Mouse (Mus musculus) left cerebral cortex, postnatal 4 days (tissue): ENCODE results near the gene Polr1e. TPM values are rescaled to one million over a fixed set of nuclear protein-coding genes. Genes with fewer than 3 reads are reported as not detected.
A peak's percentile ranks its signal among the peaks of the same experiment; 100 is the strongest.
"Not testable (repeated sequence)": the region's sequence is repeated elsewhere in the genome, so short reads cannot be mapped to it uniquely, and the experiment has no call there.

Source experiments
- DNase-seq: peaks from one replicate; pipeline ENCODE4 v3.0.0-alpha.2; 2022
- intact Hi-C: fragments of 180-260 bp; cut with DNase I; formaldehyde crosslinking; loops from one replicate; pipeline ENCODE4 v1.15.1; 2025
- total RNA-seq, 2 experiments: library from RNA; stranded (reverse); gene quantifications; 2 replicates each; pipeline ENCODE4 v1.2.3; 2021

The Polr1e gene
- total RNA-seq, 2 experiments from 2014 or later, result 21.0 to 22.6 TPM

DNA sequence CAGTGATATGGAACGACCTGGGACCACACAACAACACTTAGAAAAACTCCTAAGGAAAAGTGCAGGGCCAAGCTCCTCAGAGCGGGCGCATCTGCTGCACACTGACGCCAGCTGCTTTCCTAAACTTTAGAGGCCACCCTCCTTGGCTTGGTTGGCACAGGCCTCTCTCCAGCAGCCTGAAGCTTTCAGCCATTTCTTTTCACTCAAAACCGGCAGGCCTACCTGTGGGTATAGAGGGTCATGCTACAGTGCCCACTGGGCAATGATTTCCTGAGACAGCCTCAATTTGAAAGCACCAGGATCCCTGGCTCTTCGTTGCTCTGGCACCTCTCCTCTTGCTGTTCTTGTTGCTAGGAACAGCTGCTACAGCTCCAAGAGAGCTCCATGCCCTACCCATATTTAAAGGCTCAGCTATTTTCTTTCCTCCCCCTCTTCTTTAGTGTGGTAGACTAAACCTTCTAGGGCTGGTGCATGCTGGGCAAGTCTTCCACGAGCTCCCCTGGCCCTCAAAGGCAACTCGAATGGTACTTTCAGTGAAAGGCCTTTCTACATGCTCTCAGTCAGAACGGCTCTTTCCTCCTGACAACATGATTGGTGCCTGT is 29.0 kb downstream of the Polr1e start:
- peak; percentile 70 for DNase-seq

DNA sequence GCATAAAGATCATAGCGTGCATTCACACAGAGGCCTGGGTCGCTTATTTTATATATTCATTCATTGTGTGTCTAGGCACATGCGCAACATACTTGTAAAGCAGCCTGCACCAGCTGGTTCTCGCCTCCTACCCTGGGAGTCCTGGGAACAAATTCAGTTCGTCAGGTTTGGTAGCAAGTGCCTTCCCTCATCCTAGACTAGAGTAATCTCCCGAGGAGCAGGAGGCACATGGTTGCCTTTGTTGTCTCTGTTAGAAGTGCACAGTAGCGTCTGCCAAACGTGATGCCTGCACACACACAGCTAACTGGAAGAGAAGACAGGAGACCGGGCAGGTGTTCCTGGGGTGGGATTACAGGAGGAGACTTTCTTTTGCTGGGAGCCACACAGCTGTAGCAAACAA is 29.6 kb downstream of the Polr1e start:
- intact Hi-C loops, result no loop called here
- peak; percentile 30 for DNase-seq

More for the DNA sequence above, 29.0 kb downstream of the Polr1e start:
- intact Hi-C loops, result no loop called here

DNA sequence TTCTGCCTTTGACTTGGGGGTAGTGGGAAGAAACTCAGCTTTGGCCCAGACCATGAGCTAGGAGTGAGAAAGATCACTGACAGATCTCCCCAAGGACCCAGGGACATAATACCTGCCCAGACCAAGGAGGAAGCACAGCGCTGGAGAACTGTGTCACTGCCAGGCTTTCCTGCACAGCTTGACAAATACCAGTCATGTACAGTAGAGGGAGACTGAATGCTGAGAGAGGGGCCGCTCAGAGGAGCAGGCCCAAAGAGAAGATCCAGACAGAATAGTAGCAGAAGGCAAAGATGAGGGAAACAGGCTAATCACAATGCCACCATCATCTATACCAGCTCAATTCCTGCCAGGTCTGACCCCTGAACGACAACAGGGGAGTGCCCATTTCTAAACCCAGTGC is 36.5 kb downstream of the Polr1e start:
- DNase-seq, result no peak
- intact Hi-C loops, result no loop called here

DNA sequence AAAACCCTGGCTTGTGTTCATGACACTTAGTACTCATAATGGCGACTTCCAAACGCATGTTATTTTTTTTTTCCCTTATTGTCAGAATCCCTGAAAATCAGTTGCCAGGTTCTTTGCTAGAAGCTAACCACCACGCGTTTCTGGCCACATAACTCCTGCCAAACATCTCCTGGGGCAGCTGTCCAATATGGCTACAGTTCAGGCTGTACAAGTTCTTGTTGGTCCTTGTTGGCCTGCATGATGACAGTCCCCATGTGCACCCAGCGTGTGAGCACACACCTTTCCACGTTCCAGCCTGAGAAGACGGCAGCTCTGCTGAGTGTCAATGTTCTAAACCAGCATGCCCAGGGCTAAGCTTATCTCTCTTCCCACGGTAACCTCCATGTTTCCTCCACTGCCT is 37.1 kb downstream of the Polr1e start:
- DNase-seq, result peak; percentile 21
- intact Hi-C loops, result no loop called here

DNA sequence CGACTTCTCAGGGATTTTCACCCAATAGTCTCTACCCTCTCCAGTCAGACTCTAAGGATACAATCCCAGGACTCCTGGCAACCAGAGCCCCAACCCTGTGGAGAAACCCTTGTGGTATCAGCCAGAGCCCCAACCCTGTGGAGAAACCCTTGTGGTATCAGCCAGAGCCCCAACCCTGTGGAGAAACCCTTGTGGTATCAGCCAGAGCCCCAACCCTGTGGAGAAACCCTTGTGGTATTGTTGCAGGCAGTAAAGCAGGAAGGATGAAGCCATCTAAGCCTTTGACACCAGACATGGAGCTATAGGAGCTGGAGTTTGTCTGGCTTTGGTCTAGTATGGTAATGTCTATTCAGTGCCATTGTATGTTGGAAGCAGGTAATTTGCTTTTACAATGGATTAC is 45.5 kb downstream of the Polr1e start:
- DNase-seq, intact Hi-C loops: not testable (repeated sequence)

DNA sequence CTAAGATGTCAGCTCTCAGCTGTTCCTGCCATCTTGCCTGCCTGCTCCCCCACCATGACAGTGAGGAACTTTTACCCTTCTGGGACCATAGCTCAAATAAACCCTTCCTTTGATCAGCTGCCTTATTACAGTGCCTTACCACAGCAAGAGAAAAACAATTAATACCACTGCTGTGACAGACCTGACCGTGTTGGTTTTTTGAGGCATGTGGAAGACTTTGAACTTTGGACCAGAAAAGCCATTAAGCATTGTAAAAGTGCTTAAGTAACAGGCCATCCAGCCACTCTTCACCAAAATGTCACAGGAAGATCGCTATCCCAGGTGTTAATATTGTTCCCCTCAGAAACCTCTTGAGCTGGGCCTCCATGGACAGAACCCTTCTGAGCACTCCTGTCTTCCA is 46.2 kb downstream of the Polr1e start:
- no peak for DNase-seq
- intact Hi-C loops, result no loop called here

DNA sequence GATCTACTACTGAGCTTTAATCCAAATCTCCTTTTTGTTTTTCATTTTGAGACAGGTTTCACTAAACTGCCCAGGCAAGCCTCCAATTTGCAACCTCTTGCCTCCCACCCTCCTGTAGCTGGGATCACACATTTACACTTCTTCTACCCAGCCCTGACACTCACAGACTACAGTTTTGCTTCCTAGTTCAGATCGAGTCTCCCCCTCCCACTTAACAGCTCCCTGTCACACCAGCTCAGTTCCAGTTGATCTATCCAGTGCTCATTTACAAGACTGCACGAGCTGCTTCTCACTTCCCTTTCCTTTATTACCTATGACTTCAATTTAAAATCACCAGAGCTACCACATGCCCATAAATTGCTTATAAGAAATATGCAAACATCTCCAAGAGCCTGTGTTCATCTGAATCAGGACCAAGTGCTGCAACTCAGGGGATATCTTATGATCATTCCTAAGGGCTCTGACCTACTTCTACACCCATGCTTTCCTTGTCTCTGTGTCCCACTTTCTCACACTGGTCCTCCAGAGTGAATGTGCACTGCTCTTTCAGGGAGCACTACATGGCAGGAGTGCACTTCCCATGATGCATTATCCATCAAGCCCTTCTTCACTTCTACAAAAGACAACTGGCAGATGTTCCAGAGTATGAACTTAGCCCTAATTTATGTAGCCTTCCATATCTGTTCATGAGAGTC is 47.8 kb downstream of the Polr1e start:
- no peak for DNase-seq
- intact Hi-C loops, result no loop called here

DNA sequence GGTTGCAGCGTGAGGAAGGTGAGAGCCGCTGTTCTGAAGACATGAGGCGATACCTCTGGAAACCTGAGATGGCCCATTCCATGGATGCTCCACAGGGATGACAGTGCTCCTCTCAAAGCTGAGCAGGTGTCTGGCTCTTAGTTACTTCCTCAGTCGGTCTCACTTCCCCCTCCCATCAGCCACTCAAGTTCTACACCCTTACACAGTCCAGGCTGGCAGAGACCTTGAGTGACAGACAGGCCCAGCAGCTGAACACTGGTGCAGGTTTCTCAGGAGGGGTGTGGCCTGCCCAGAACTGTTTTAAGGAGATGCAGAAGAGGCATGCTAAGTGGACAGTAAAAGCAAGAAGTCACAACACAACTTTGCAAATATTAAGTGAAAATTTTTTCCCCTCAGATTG is 49.4 kb downstream of the Polr1e start:
- intact Hi-C loops, result no loop called here
- no peak for DNase-seq

DNA sequence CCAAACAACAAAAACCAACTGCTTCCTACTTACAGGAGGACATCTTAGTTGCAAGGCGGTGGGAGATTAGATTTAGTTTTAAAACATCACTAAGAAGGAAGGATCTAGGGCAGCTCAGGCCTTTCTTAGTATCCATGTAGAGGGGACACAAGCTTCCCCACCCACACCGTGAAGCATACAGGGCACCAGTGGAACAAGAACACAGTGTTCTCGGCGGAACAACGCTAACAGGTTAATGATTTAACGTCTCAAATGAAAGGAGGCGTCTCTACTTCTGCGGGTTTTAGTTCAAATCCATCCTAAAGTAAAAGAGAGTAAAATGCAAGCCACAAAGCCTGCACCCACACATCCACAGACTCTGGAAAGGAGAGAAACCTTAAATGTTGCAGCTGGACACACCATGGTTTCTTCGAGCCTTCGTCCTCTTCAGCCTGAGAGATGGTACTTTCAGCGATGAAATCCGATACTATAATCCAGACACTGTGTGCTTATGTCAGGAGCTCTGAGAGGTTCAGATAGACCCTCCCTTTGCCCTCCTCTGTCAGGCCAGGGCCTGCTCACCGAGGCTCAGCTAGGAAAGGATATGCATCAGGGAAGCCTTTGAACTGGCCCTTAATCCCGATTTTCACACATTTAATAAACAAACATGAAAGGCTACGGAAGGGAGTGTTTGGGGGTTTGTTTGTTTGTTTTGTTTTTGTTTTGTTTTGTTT is 54.0 kb downstream of the Polr1e start:
- DNase-seq, result no peak
- intact Hi-C loops, result no loop called here

DNA sequence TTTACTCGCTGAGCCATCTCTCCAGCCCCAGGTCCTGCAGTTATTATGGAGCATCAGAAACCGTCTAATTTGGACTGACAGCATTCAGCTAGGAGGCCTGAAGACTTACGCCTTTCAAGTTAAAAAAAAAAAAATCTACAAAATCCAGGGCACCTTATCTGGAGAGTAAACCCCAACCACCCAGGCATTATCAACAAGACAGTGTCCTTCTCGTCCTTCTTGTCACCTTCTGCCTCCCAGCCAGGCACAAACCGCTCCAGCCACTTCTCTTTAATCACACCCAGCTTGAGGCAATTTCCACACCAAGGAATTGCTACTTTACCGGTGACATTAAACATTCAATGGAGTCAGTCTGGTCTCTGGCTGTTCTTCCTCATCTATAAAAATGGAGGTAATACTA is 55.2 kb downstream of the Polr1e start:
- DNase-seq, result no peak
- intact Hi-C loops, result no loop called here

DNA sequence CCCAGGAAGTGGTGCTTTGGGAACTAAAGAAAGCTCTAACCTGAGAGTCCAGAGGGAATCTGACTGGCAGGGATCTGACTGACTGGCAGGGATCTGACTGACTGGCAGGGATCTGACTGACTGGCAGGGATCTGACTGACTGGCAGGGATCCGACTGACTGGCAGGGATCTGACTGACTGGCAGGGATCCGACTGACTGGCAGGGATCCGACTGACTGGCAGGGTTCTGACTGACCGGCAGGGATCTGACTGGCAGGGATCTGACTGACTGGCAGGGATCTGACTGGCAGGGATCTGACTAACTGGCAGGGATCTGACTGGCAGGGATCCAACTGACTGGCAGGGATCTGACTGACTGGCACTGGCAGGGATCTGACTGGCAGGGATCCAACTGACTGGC is 62.7 kb downstream of the Polr1e start:
- intact Hi-C loops, DNase-seq: not testable (repeated sequence)

DNA sequence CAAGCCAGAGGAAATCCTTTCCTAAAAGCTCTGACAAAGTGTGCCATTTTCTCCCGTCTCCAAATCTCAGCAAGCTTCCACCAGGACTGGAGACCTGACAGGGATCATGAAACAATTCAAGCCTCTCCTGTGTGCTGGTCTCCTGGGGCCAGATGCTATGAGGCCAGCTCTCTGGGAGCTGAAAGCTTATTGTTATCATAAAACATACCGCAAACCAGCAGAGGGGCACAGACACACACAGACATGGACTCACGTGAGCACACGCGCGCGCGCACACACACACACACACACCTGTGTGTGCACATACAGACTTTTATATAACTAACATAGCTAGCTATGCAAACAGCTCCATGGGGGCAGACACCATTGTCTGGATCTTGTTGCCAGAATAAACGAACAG is 64.6 kb downstream of the Polr1e start:
- DNase-seq, result no peak
- intact Hi-C loops, result no loop called here

DNA sequence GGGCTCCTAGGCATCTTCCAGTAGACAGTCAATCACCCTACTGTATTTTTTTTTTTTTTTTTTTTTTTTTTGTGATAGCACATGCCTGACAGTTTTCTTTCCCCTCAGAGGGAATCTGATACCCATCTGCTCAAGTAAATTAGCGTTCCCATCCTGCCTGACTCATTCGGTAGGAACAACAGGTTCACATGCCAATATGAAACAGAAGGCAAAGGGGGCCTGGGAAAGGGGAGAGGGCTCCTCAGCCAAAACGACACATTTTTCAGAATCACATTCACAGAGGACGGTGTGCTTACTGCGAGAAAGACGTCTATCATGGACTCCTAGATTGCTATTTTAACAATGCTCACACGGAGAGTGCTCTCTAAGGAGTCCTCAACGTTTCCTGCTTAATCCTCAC is 65.1 kb downstream of the Polr1e start:
- intact Hi-C loops, result no loop called here
- DNase-seq, result peak; percentile 22

DNA sequence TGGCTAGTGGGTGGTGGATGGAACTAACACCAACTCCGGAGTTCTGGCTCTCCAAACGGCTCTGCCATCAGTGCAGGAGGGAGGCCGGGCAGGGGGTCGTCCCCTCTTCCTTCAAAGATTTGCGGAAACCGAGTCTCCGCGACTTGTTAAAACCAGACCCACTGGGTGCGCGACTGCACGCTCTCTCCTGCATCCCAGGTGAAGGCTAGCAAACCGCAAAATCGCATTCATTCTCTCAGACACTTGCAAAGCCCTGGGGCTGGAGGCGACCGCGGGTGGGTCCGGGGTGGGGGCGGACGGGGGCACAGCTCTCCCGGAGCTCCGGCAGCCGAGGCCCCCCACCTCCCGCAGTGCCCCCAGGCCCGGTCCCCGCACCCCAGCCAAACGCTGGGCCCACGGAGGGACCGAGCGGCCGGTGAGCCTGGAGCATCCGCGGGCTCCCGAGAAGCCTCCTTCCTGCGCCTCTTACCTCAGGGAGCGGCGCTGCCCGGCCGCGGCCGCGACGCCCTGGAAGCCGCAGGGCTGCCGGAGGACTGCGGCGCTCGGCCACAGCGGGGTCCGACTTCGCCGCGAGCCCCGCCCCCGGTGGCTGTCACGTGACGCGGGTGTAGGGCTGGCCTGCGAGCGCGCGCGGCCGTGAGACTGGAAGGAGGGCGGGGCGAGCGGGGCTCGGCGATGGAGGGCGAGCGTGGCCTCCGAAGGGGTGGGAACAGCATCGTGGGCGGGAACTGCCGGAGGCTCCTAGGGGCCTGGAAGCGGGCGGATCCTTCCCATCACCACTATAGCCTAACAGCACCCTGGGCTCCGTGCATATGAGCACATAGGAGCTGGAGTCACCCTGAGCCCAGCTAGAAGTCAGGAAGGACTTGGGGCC is 65.9 kb downstream of the Polr1e start, which contains the start of gene Fbxo10:
Fbxo10 (minus strand) TSS at position 584 of the 874 bp plus-strand sequence.
- peak; percentile 96 for DNase-seq
- intact Hi-C loops, result no loop called here

DNA sequence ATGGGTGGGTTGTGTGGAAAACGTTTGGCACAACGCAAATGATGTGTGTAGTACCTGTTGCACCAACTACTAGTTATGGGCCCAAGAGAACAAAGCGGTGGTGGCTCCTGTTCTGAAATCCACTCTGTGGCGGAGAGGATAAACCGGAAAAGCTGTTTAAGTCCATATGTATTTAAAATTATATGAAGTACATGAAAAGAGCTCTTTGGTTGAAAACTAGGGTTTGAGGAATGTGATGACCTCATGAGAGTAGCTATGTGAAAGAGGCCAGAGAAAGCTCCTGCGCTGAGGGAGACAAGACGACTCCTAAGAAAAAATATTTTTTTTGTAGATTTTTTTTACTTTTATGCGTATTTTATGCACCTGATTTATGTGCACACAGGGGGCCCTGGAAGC is 66.5 kb downstream of the Polr1e start:
- intact Hi-C loops, result no loop called here
- DNase-seq, result no peak

Other genes starting within 250 kb of the Polr1e start
- gene Grhpr, start 37.2 kb upstream of the Polr1e start, total RNA-seq, result 10 to 100 TPM in 1 of 2 experiments, 1 to 10 TPM in 1; 9.8 to 12.0 TPM
- gene Zbtb5, start 6.2 kb upstream of the Polr1e start, total RNA-seq, result 10 to 100 TPM; 30.9 to 33.0 TPM
- 10 to 100 TPM; 29.6 to 30.8 TPM for gene Fbxo10, start 66.0 kb downstream of the Polr1e start, total RNA-seq
- gene Tomm5, start 89.5 kb downstream of the Polr1e start, total RNA-seq, result 10 to 100 TPM; 54.3 to 60.2 TPM
- 10 to 100 TPM; 16.5 to 18.5 TPM for gene Frmpd1, start 166.3 kb downstream of the Polr1e start, total RNA-seq